In the genomic region with DNA sequence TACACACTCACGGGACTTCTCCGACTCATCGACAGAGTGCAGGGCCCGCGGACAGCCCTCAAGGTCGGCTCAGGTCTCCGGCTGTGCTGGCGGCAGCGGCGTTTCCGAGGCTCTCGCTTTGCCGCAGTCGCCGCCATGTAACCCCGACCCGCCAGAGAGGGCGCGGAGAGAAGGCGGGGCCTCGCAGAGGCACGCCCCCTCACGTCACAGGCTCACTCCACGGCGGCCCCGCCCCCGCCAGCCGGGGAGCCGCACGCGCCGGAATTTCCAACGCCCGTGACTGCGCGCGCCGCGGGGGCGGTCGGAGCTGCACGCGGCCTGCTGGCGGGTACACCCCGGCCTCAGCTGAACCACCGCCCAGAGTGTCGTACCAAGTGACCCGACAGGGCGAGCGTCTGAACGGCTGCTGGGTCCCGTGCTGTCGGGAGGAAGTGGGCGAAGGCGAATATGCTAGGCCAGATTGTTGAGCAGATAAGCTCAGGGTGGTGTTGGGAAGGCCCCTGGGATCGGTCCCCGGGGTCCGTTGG, we compare ENCODE assay signal across 8 mouse cellular contexts. TPM values are rescaled to one million over a fixed set of nuclear protein-coding genes. Genes with fewer than 3 reads are reported as not detected.
DNase-seq lines count a peak whose midpoint lies in the region; ATAC-seq lines count a peak whose summit lies in the region.

TSS of gene Mapk6 (minus strand) at position 154 of the 527 bp plus-strand sequence.

- H3K4me3 ChIP-seq in forebrain, embryonic 14.5 days (ENCODE audit: low read depth, low read length): peak within 1 kb of the TSS; percentile 94
- peak within 1 kb of the TSS; percentile 92 for H3K4me3 ChIP-seq in liver, embryonic 15.5 days (replicated peaks)
- H3K4me3 ChIP-seq in neural tube, embryonic 11.5 days (ENCODE audit: low read depth, low read length): peak within 1 kb of the TSS; percentile 78
- peak within 1 kb of the TSS; percentile 65 for H3K4me3 ChIP-seq in stomach, embryonic 16.5 days (replicated peaks; ENCODE audit: low read length)

- H3K4me2 ChIP-seq in forebrain, embryonic 14.5 days (ENCODE audit: low read length): peak within 1 kb of the TSS; percentile 66
- peak within 1 kb of the TSS; percentile 85 for H3K4me2 ChIP-seq in liver, embryonic 15.5 days
- peak within 1 kb of the TSS; percentile 44 for H3K4me2 ChIP-seq in neural tube, embryonic 11.5 days (ENCODE audit: low read depth)
- H3K4me2 ChIP-seq in stomach, embryonic 16.5 days (ENCODE audit: low read depth, low read length): peak within 1 kb of the TSS; percentile 94

- peak; percentile 94 for ATAC-seq in forebrain, embryonic 14.5 days
- peak; percentile 88 for ATAC-seq in liver, embryonic 15.5 days (ENCODE audit: insufficient read depth)
- peak; percentile 89 for ATAC-seq in neural tube, embryonic 11.5 days (ENCODE audit: insufficient read depth, low FRiP score, low TSS enrichment)
- ATAC-seq in stomach, embryonic 16.5 days (ENCODE audit: insufficient read depth, low FRiP score): peak; percentile 93

- peaks cover 17% of the 10 kb centered on the region for H3K4me1 ChIP-seq in forebrain, embryonic 14.5 days (ENCODE audit: control insufficient read depth, insufficient read depth, low read length)
- H3K4me1 ChIP-seq in liver, embryonic 15.5 days (replicated peaks): peaks cover 45% of the 10 kb centered on the region
- peaks cover 14% of the 10 kb centered on the region; the same call in 1 of the 2 replicates for H3K4me1 ChIP-seq in neural tube, embryonic 11.5 days (ENCODE audit: control insufficient read depth, insufficient read depth, low read length)
- peaks cover 26% of the 10 kb centered on the region for H3K4me1 ChIP-seq in stomach, embryonic 16.5 days (ENCODE audit: control insufficient read depth, insufficient read depth, low read length)

- no peaks in the 10 kb centered on the region for H3K9me3 ChIP-seq in forebrain, embryonic 14.5 days (replicated peaks; ENCODE audit: control insufficient read depth, low read length)
- H3K9me3 ChIP-seq in liver, embryonic 15.5 days (replicated peaks): no peaks in the 10 kb centered on the region
- H3K9me3 ChIP-seq in neural tube, embryonic 11.5 days (ENCODE audit: control insufficient read depth, low read length): no peaks in the 10 kb centered on the region
- H3K9me3 ChIP-seq in stomach, embryonic 16.5 days (replicated peaks; ENCODE audit: control insufficient read depth, low read length): no peaks in the 10 kb centered on the region

- H3K9ac ChIP-seq in forebrain, embryonic 14.5 days (ENCODE audit: low read length): peak within 1 kb of the TSS; percentile 96
- peak within 1 kb of the TSS; percentile 84 for H3K9ac ChIP-seq in liver, embryonic 15.5 days
- peak within 1 kb of the TSS; percentile 98 for H3K9ac ChIP-seq in neural tube, embryonic 11.5 days (ENCODE audit: low read length)
- peak within 1 kb of the TSS; percentile 91 for H3K9ac ChIP-seq in stomach, embryonic 16.5 days (ENCODE audit: low read length)

- WGBS in forebrain, embryonic 14.5 days: under 1% methylated on average over 41 of the region's 58 CpGs
- under 1% methylated on average over 58 of the region's 58 CpGs for WGBS in liver, embryonic 15.5 days (ENCODE audit: insufficient replicate concordance)
- under 1% methylated on average over 58 of the region's 58 CpGs for WGBS in neural tube, embryonic 11.5 days
- under 1% methylated on average over 58 of the region's 58 CpGs for WGBS in stomach, embryonic 16.5 days

- intact Hi-C loops in heart, postnatal 10 days (cut with DNase I): loop anchor here (2.0 kb wide), 1 partner anchor 25 kb away; no protein-coding TSS in a partner anchor

- no peaks in the 10 kb centered on the region for H3K36me3 ChIP-seq in forebrain, embryonic 14.5 days (ENCODE audit: control insufficient read depth, insufficient read depth, low read length)
- no peaks in the 10 kb centered on the region for H3K36me3 ChIP-seq in liver, embryonic 15.5 days (replicated peaks)
- no peaks in the 10 kb centered on the region for H3K36me3 ChIP-seq in neural tube, embryonic 11.5 days (ENCODE audit: control insufficient read depth, insufficient read depth, low read length)
- no peaks in the 10 kb centered on the region for H3K36me3 ChIP-seq in stomach, embryonic 16.5 days (ENCODE audit: control insufficient read depth, insufficient read depth, low read length)

- H3K27ac ChIP-seq in forebrain, embryonic 14.5 days (ENCODE audit: low read depth, low read length): peak within 1 kb of the TSS; percentile 99
- peak within 1 kb of the TSS; percentile 96 for H3K27ac ChIP-seq in liver, embryonic 15.5 days (replicated peaks)
- peak within 1 kb of the TSS; percentile 99 for H3K27ac ChIP-seq in neural tube, embryonic 11.5 days (ENCODE audit: low read depth, low read length)
- peak within 1 kb of the TSS; percentile 96 for H3K27ac ChIP-seq in stomach, embryonic 16.5 days (ENCODE audit: low read length)

- peak; percentile 92 for DNase-seq in ES-CJ7 (ENCODE audit: low read depth, low spot score)
- DNase-seq in cerebellum, adult 11 months: peak; percentile 98
- peak; percentile 95 for DNase-seq in forebrain, embryonic 14.5 days (ENCODE audit: low spot score)
- peak; percentile 99 for DNase-seq in heart, postnatal 10 days
- DNase-seq in kidney, postnatal 4 days: peak; percentile 98 to 99
- DNase-seq in neural tube, embryonic 11.5 days (ENCODE audit: low spot score): peak; percentile 98

- no peaks in the 10 kb centered on the region for H3K27me3 ChIP-seq in forebrain, embryonic 14.5 days (replicated peaks; ENCODE audit: control insufficient read depth, insufficient read depth, low read length)
- H3K27me3 ChIP-seq in liver, embryonic 15.5 days: no peaks in the 10 kb centered on the region
- H3K27me3 ChIP-seq in neural tube, embryonic 11.5 days (ENCODE audit: control insufficient read depth, insufficient read depth, low read length): no peaks in the 10 kb centered on the region
- H3K27me3 ChIP-seq in stomach, embryonic 16.5 days (ENCODE audit: control insufficient read depth, insufficient read depth, low read length): no peaks in the 10 kb centered on the region

RNA-seq across cellular contexts. Expression of gene Mapk6, which starts in this region (rescaled TPM):
- polyA plus RNA-seq in forebrain, embryonic 14.5 days (2014; fragmentation: Nextera tagmentation; extraction: Ambion mirVana): 140 and 141 TPM in 2 replicates
- 10 to 100 TPM; 47.8 to 49.8 TPM for total RNA-seq in heart, postnatal 10 days (2021)
- polyA plus RNA-seq in liver, embryonic 15.5 days (2015; fragmentation: Nextera tagmentation; extraction: Ambion mirVana): 15.4 and 16.8 TPM in 2 replicates
- polyA plus RNA-seq in neural tube, embryonic 11.5 days (2014; fragmentation: Nextera tagmentation; extraction: Ambion mirVana): 204 and 213 TPM in 2 replicates
- polyA plus RNA-seq in stomach, embryonic 16.5 days (2015; fragmentation: Nextera tagmentation; extraction: Ambion mirVana): 49.1 and 51.9 TPM in 2 replicates

Comparison
In these comparisons a context has a peak if more than half of its experiments do, and no peak if none do; other contexts are left out.
1. Peak in every context shown above with its lines: DNase-seq, ATAC-seq, H3K4me3 ChIP-seq and H3K27ac ChIP-seq.
2. H3K4me2 ChIP-seq: peak in every context shown above with its lines; median percentile 94 in stomach, embryonic 16.5 days; 85 in liver, embryonic 15.5 days; 66 in forebrain, embryonic 14.5 days; 44 in neural tube, embryonic 11.5 days.